Comparison of ENCODE assay signal across 17 mouse cellular contexts in the genomic region with DNA sequence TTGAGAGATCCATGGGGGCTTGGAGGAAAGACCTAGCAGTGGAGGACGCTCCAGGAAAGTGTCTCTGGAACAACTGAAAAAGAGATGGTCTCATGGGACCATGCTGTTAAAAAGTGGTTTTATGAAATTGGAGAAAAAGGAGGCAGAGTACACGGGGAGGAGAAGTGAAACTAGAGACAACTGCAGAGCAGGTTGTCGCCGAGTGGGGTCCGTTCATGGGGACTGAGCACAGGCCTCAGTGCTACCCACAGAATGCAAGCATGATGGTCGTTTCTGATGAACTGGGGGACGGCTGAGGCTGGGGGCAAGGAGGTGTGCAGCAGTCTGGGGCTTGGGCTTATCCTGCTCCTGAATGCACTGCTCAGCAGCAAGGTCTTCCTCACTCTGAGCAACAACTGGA.
DNase-seq lines count a peak whose midpoint lies in the region; ATAC-seq lines count a peak whose summit lies in the region.
"Had no signal": no experiment of that assay in that cellular context is flagged by ENCODE, and none has a peak within 500 bp of the region (broad histone marks: within the 10 kb centered on the region; RNA-seq: fewer than 3 reads in every experiment).

No protein-coding gene starts in this region.

- peak; percentile 88 for ATAC-seq in granulocyte monocyte progenitor cell, adult 5-6 weeks (replicated peaks; ENCODE audit: poor library complexity, severe bottlenecking)
- ATAC-seq in megakaryocyte progenitor cell, adult 5-6 weeks (replicated peaks; ENCODE audit: poor library complexity), result peak; percentile 89
- ATAC-seq: CD4-positive, CD25-positive, alpha-beta regulatory T cell, adult 4 months; forebrain, embryonic 14.5 days had no signal

- DNase-seq in B cell, adult 2 months, result peak; percentile 47 to 52
- DNase-seq in spleen, postnatal 4 days (ENCODE audit: low spot score in 2 of 2), result peak; percentile 14 to 62
- no peak for DNase-seq in heart, postnatal 4 days
- DNase-seq in thymus, postnatal 36 days, result no peak
- no peak for DNase-seq in kidney, postnatal 14 days
- DNase-seq: adrenal gland, postnatal 36 days; cerebellum, adult 2 months; cerebellum, postnatal 10 days; embryo, embryonic 11 days; gastrocnemius, adult 2 months; gastrocnemius, postnatal 25 days; heart, adult 18-20 months; heart, postnatal 14 days had no signal

Comparison
In these comparisons a context has a peak if more than half of its experiments do, and no peak if none do; other contexts are left out.
1. DNase-seq: peak in B cell, adult 2 months (2 of 2) and spleen, postnatal 4 days (2 of 2); none in heart, postnatal 4 days (single experiment), thymus, postnatal 36 days (0 of 2) and kidney, postnatal 14 days (single experiment).